Mouse (Mus musculus): ENCODE data around the gene Olfr347. TPM values are rescaled to one million over a fixed set of nuclear protein-coding genes. Genes with fewer than 3 reads are reported as not detected.

The Olfr347 gene
- polyA plus RNA-seq (2014; fragmentation: Nextera tagmentation; extraction: Ambion mirVana), result not detected in 2 replicates

- no peak within 1 kb of the TSS for H3K4me3 ChIP-seq (ENCODE audit: low read depth, low read length)
- no peaks in the 10 kb centered on the region for H3K27me3 ChIP-seq (ENCODE audit: control insufficient read depth, insufficient read depth, low read length)
- no peaks in the 10 kb centered on the region for H3K4me1 ChIP-seq (ENCODE audit: control insufficient read depth, insufficient read depth, low read length)
- ATAC-seq (ENCODE audit: low read depth), result no peak
- H3K27ac ChIP-seq (ENCODE audit: low read depth, low read length), result no peak within 1 kb of the TSS
- no peaks in the 10 kb centered on the region for H3K36me3 ChIP-seq (ENCODE audit: control insufficient read depth, insufficient read depth, low read length)
- H3K9ac ChIP-seq (replicated peaks; ENCODE audit: low read depth, low read length), result no peak within 1 kb of the TSS
- no peak within 1 kb of the TSS for H3K4me2 ChIP-seq (ENCODE audit: low read depth, low read length)
- H3K9me3 ChIP-seq (ENCODE audit: control insufficient read depth, low read length), result peaks cover 5% of the 10 kb centered on the region; the same call in 1 of the 2 replicates
Observed at GRCm38 (mm10) chr2:36731602-36732001, at the start of gene Olfr347. Olfr347 (plus strand) TSS chr2:36731902.

- no peaks in the 10 kb centered on the region for H3K36me3 ChIP-seq (ENCODE audit: control insufficient read depth, insufficient read depth, low read length)
- H3K4me3 ChIP-seq (ENCODE audit: low read depth, low read length), result no peak within 1 kb of the TSS
- H3K4me1 ChIP-seq (ENCODE audit: control insufficient read depth, insufficient read depth, low read length), result no peaks in the 10 kb centered on the region
- 90% methylated on average over 1 of the region's 1 CpGs for WGBS
- no peak within 1 kb of the TSS for H3K9ac ChIP-seq (replicated peaks; ENCODE audit: low read depth, low read length)
- ATAC-seq (ENCODE audit: low read depth), result no peak
- H3K27ac ChIP-seq (ENCODE audit: low read depth, low read length), result no peak within 1 kb of the TSS
- no peaks in the 10 kb centered on the region for H3K9me3 ChIP-seq (ENCODE audit: control insufficient read depth, low read length)
- H3K4me2 ChIP-seq (ENCODE audit: low read depth, low read length), result no peak within 1 kb of the TSS
- H3K27me3 ChIP-seq (ENCODE audit: control insufficient read depth, insufficient read depth, low read length), result no peaks in the 10 kb centered on the region
Observed at GRCm38 (mm10) chr2:36685488-36685887, 46.2 kb upstream of the Olfr347 start, which contains the start of gene Olfr346. Olfr346 (plus strand) TSS chr2:36685788.

DNA sequence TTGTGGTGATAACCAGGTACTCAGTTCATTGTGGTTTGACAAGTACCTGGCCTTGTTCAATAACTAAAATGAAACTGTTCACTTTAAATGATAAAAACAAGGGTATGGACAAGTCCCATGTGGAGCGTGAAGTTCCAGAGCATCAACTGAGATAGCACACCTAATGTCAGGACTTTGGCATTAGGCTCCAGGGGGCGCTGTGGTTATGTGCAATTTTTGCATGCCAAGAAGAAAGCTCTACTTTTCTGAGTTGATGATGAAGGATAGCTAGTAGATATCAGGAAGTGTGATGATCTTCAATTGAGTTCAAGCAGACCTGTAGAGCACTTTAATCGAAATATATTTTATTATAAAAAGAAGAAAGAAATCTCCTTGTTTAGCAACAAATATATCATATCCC lies 4.5 kb downstream of the Olfr347 start:
- 59% methylated on average over 3 of the region's 3 CpGs for WGBS
- no peak for ATAC-seq (ENCODE audit: low read depth)

GRCm38 (mm10) chr2:36783976-36784375 lies 52.3 kb downstream of the Olfr347 start, which contains the start of gene Olfr348:
Olfr348 (plus strand) TSS chr2:36784276.
- Histone ChIP-seq H3K9ac (replicated peaks; ENCODE audit: low read depth, low read length) (no peak within 1 kb of the TSS), H3K27ac (ENCODE audit: low read depth, low read length) (no peak within 1 kb of the TSS), H3K9me3 (ENCODE audit: control insufficient read depth, low read length) (peaks cover 4% of the 10 kb centered on the region; the same call in 1 of the 2 replicates), H3K4me2 (ENCODE audit: low read depth, low read length) (no peak within 1 kb of the TSS), H3K36me3 (ENCODE audit: control insufficient read depth, insufficient read depth, low read length) (no peaks in the 10 kb centered on the region), H3K27me3 (ENCODE audit: control insufficient read depth, insufficient read depth, low read length) (no peaks in the 10 kb centered on the region), H3K4me3 (ENCODE audit: low read depth, low read length) (no peak within 1 kb of the TSS), H3K4me1 (ENCODE audit: control insufficient read depth, insufficient read depth, low read length) (no peaks in the 10 kb centered on the region)
- ATAC-seq (ENCODE audit: low read depth), result no peak
- 79% methylated on average over 2 of the region's 2 CpGs for WGBS

More for the DNA sequence above, 4.5 kb downstream of the Olfr347 start:
- no peaks in the 10 kb centered on the region for H3K36me3 ChIP-seq (ENCODE audit: control insufficient read depth, insufficient read depth, low read length)
- H3K4me1 ChIP-seq (ENCODE audit: control insufficient read depth, insufficient read depth, low read length), result no peaks in the 10 kb centered on the region
- no peak overlapping the region for H3K4me3 ChIP-seq (ENCODE audit: low read depth, low read length)
- no peak overlapping the region for H3K9ac ChIP-seq (replicated peaks; ENCODE audit: low read depth, low read length)
- H3K27me3 ChIP-seq (ENCODE audit: control insufficient read depth, insufficient read depth, low read length), result no peaks in the 10 kb centered on the region
- no peak overlapping the region for H3K4me2 ChIP-seq (ENCODE audit: low read depth, low read length)
- no peak overlapping the region for H3K27ac ChIP-seq (ENCODE audit: low read depth, low read length)
- H3K9me3 ChIP-seq (ENCODE audit: control insufficient read depth, low read length), result no peaks in the 10 kb centered on the region

Other genes starting within 250 kb of the Olfr347 start
- not detected in 2 replicates for gene Olfr341, start 249.4 kb upstream of the Olfr347 start, polyA plus RNA-seq (2014; fragmentation: Nextera tagmentation; extraction: Ambion mirVana)
- gene Olfr342, start 206.9 kb upstream of the Olfr347 start, polyA plus RNA-seq (2014; fragmentation: Nextera tagmentation; extraction: Ambion mirVana), result not detected in 2 replicates
- not detected in 2 replicates for gene Olfr344, start 165.2 kb upstream of the Olfr347 start, polyA plus RNA-seq (2014; fragmentation: Nextera tagmentation; extraction: Ambion mirVana)
- gene Olfr345, start 91.9 kb upstream of the Olfr347 start, polyA plus RNA-seq (2014; fragmentation: Nextera tagmentation; extraction: Ambion mirVana), result not detected in 2 replicates
- gene Olfr346, start 46.1 kb upstream of the Olfr347 start, polyA plus RNA-seq (2014; fragmentation: Nextera tagmentation; extraction: Ambion mirVana), result not detected in 2 replicates
- gene Olfr348, start 52.4 kb downstream of the Olfr347 start, polyA plus RNA-seq (2014; fragmentation: Nextera tagmentation; extraction: Ambion mirVana), result not detected in 2 replicates
- not detected in 2 replicates for gene Olfr50, start 58.6 kb downstream of the Olfr347 start, polyA plus RNA-seq (2014; fragmentation: Nextera tagmentation; extraction: Ambion mirVana)
- not detected in 2 replicates for gene Olfr3, start 85.1 kb downstream of the Olfr347 start, polyA plus RNA-seq (2014; fragmentation: Nextera tagmentation; extraction: Ambion mirVana)
- gene Olfr350, start 114.4 kb downstream of the Olfr347 start, polyA plus RNA-seq (2014; fragmentation: Nextera tagmentation; extraction: Ambion mirVana), result not detected in 2 replicates
- gene Olfr351, start 130.8 kb downstream of the Olfr347 start, polyA plus RNA-seq (2014; fragmentation: Nextera tagmentation; extraction: Ambion mirVana), result not detected in 2 replicates
- not detected in 2 replicates for gene Olfr352, start 136.6 kb downstream of the Olfr347 start, polyA plus RNA-seq (2014; fragmentation: Nextera tagmentation; extraction: Ambion mirVana)
- gene Olfr353, start 161.0 kb downstream of the Olfr347 start, polyA plus RNA-seq (2014; fragmentation: Nextera tagmentation; extraction: Ambion mirVana), result not detected in 2 replicates
- not detected in 2 replicates for gene Olfr354, start 173.8 kb downstream of the Olfr347 start, polyA plus RNA-seq (2014; fragmentation: Nextera tagmentation; extraction: Ambion mirVana)
- not detected in 2 replicates for gene Olfr355, start 197.0 kb downstream of the Olfr347 start, polyA plus RNA-seq (2014; fragmentation: Nextera tagmentation; extraction: Ambion mirVana)
- gene Olfr356, start 205.2 kb downstream of the Olfr347 start, polyA plus RNA-seq (2014; fragmentation: Nextera tagmentation; extraction: Ambion mirVana), result not detected in 2 replicates

Data from neural tube, embryonic 14.5 days (tissue).